Mouse (Mus musculus) liver, postnatal 0 days (tissue): ENCODE measurements around the gene Cwc25. TPM values are rescaled to one million over a fixed set of nuclear protein-coding genes. Genes with fewer than 3 reads are reported as not detected.

Source experiments
- ATAC-seq: fragments of 200-750 bp; cut with Nextera tagmentation; 2 replicates; pipeline ENCODE4 v1.8.0; 2017; ENCODE audit warnings: mild to moderate bottlenecking, moderate library complexity
- DNase-seq: peaks from one replicate; pipeline ENCODE4 v3.0.0-alpha.2; 2016
- H3K27ac ChIP-seq: fragments of 300-500 bp; sonication (generic); 2 replicates; pipeline ENCODE4 v1.5.1; 2014; ENCODE audit warnings: antibody characterized with exemption, moderate library complexity, mild to moderate bottlenecking, low read depth
- H3K27me3 ChIP-seq: fragments of 300-500 bp; sonication (generic); 2 replicates; pipeline ENCODE4 v1.6.1; 2014; ENCODE audit warnings: low read length, control low read depth, mixed read lengths; ENCODE audit not compliant: insufficient read depth
- H3K36me3 ChIP-seq: fragments of 300-500 bp; sonication (generic); replicated peaks from 2 replicates; pipeline ENCODE4 v1.6.1; 2014; ENCODE audit warnings: mild to moderate bottlenecking, control low read depth, low read length, moderate library complexity, mixed read lengths; ENCODE audit not compliant: insufficient read depth
- H3K4me1 ChIP-seq: fragments of 300-500 bp; sonication (generic); 2 replicates; pipeline ENCODE4 v1.6.1; 2014; ENCODE audit warnings: antibody characterized with exemption, mild to moderate bottlenecking, control low read depth; ENCODE audit not compliant: insufficient read depth
- H3K4me2 ChIP-seq: fragments of 300-500 bp; sonication (generic); 2 replicates; pipeline ENCODE4 v1.6.1; 2014; ENCODE audit warnings: low read depth, mild to moderate bottlenecking, low read length, moderate library complexity, mixed read lengths
- H3K4me3 ChIP-seq: fragments of 300-500 bp; sonication (generic); 2 replicates; pipeline ENCODE4 v1.5.1; 2014; ENCODE audit warnings: low read depth, low read length
- H3K9ac ChIP-seq: fragments of 300-500 bp; sonication (generic); replicated peaks from 2 replicates; pipeline ENCODE4 v1.6.1; 2014; ENCODE audit warnings: mild to moderate bottlenecking, moderate library complexity
- H3K9me3 ChIP-seq: fragments of 300-500 bp; sonication (generic); 2 replicates; pipeline ENCODE4 v1.6.1; 2016; ENCODE audit warnings: mild to moderate bottlenecking, control low read depth, low read length, mixed read lengths
- CTCF ChIP-seq: sonication (generic); IDR thresholded peaks from 2 replicates; pipeline ENCODE4 v1.5.1; 2016; ENCODE audit warnings: antibody characterized with exemption, low read depth
- EP300 ChIP-seq: IDR thresholded peaks from 2 replicates; pipeline ENCODE4 v1.6.1; 2016; ENCODE audit warnings: antibody characterized with exemption, low read depth, mild to moderate bottlenecking
- WGBS: fragments of 180-500 bp; shearing (Covaris S2); extraction: QIAGEN DNeasy Blood & Tissue Kit; methylation state at CpG from one replicate; pipeline ENCODE4 v1.1.7; 2014; ENCODE audit not compliant: insufficient replicate concordance; 5-methylcytosine and 5-hydroxymethylcytosine counted together
- polyA plus RNA-seq: library from polyadenylated mRNA; unstranded; fragments of >200 nt; fragmentation: Nextera tagmentation; extraction: Ambion mirVana; gene quantifications from 2 replicates; pipeline ENCODE4 v1.2.1, GENCODE M21; 2015

The Cwc25 gene
- polyA plus RNA-seq, 1 experiment from 2014 or later, result 5.8 TPM

DNA sequence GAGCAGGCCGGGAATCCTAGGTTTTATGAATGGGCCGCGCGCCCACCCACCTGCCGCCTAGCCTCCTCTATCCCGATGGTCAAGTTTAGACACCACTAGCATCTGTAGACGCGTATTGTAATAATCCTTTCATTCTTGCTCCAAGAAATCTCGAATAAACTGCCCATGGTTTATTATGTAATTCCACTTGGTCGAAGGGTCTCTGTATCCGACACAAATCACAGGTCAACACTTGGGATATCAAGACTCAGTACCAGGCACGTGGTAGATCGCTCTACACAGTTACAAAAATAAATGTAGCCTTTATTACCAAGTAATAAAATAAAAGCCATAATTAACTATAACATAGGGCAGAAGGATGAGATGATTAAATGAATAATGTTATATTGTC is 21.0 kb downstream of the Cwc25 start:
- H3K4me1 ChIP-seq, result peaks cover 18% of the 10 kb centered on the region
- peak overlapping the region; percentile 70 for H3K4me2 ChIP-seq
- H3K36me3 ChIP-seq, result peaks cover 31% of the 10 kb centered on the region
- H3K27ac ChIP-seq, result no peak overlapping the region
- H3K9ac ChIP-seq, result no peak overlapping the region
- no peaks in the 10 kb centered on the region for H3K9me3 ChIP-seq
- WGBS, result 10% methylated on average over 13 of the region's 13 CpGs
- DNase-seq (no peak), ATAC-seq (no peak)
- peak overlapping the region; percentile 78 for H3K4me3 ChIP-seq
- TF ChIP-seq CTCF (no peak), EP300 (no peak)
- no peaks in the 10 kb centered on the region for H3K27me3 ChIP-seq

DNA sequence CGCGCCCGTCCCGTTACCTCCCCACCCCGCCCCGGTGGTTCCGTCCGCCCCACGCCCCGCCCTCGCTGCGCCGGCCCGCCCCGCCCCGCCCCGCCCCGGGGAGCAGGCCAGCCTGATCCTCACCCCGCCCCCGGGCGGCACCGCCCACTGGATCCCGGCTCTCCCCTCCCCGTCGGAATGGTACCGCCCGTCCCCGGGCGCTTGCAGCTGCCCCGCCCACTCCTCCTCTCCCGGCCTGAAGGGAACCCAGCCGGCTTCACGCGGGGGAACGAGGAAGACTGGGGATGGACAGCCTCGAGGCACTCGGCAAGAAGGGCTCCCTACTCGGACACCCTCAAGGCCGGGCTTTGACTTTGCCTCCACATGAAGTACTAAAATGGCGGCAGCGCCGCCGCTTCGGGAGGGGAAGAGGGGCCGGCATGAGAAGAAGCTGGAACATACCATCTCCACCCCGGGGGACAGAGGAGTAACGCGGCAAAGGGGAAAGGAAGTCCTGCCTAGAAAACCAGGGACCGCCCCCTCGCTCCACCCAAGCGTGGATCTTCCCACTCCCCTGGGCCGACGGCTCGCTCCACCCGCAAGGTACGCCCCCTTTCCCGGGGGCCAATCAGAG is 21.5 kb downstream of the Cwc25 start:
- WGBS, result 1% methylated on average over 34 of the region's 57 CpGs
- H3K27ac ChIP-seq, result peak overlapping the region; percentile 92
- H3K36me3 ChIP-seq, result peaks cover 27% of the 10 kb centered on the region
- H3K27me3 ChIP-seq, result no peaks in the 10 kb centered on the region
- peak overlapping the region; percentile 78 for H3K4me3 ChIP-seq
- peak; percentile 100 for DNase-seq
- no peaks in the 10 kb centered on the region for H3K9me3 ChIP-seq
- H3K4me1 ChIP-seq, result peaks cover 18% of the 10 kb centered on the region
- peak overlapping the region; percentile 76 for H3K4me2 ChIP-seq
- ATAC-seq, result peak; percentile 94
- TF ChIP-seq EP300 (peak; percentile 69), CTCF (no peak)
- H3K9ac ChIP-seq, result peak overlapping the region; percentile 86

DNA sequence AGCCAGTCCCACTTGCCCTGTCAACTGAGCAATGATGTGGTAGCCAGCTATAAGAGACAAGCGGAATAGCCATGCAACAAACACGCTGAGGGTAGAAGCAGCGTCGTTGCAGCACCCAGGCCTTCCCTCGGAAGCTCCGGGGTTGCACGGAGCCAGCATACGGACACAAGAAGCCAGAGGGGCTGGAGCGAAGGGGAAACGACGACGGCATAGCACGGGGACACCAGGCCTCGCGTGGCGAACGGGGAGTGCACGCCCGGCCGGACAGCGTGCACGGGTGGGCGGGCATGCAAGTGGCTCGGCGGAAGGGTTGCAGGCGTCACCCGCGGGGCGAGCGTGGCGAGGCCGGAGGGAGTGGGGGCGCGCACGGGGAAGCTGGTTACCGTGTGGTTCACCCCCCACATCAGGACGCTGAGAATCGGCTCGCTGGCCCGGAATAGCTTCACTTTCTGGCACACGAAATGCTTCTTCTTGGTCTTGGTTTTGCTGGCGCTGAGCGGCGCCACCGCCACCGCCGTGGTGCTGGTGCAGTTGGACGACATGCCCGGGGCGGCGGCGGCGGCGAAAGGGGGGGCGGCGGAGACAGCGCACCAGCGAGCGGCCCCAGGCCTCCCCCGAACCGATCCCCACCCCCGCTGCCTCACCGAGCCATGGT is 22.2 kb downstream of the Cwc25 start, which contains the start of gene Pip4k2b:
Gene Pip4k2b (minus strand): TSS at position 642 of the 655 bp plus-strand sequence.
- under 1% methylated on average over 39 of the region's 63 CpGs for WGBS
- ATAC-seq, result peak; percentile 37
- peaks cover 22% of the 10 kb centered on the region for H3K36me3 ChIP-seq

DNA sequence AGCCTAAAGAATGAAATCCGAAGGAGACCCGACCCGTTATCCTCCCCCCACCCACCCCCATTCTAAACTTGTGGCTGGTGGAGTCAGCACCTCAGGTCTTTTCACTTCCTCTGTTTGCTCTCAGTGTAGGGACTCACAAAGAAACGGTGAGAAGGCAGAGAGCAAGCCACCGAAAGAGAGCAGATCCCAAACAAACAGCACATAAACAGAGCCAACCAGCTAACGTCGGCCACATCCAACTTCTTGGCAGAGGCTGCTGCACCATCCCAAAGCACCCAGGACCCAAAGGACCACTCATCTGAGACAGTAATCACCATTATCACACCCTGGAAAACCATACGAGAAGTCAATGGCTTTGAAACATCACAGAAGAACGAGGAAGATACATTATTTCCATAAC is 22.9 kb downstream of the Cwc25 start:
- Histone ChIP-seq H3K9me3 (no peaks in the 10 kb centered on the region), H3K4me2 (peak overlapping the region; percentile 76), H3K4me1 (peaks cover 18% of the 10 kb centered on the region), H3K27ac (peak overlapping the region; percentile 83), H3K9ac (peak overlapping the region; percentile 86), H3K4me3 (peak overlapping the region; percentile 78), H3K36me3 (peaks cover 17% of the 10 kb centered on the region), H3K27me3 (no peaks in the 10 kb centered on the region)
- no peak for ATAC-seq
- TF ChIP-seq CTCF (no peak), EP300 (no peak)
- 8% methylated on average over 9 of the region's 9 CpGs for WGBS
- no peak for DNase-seq

More for the DNA sequence above, 22.2 kb downstream of the Cwc25 start, which contains the start of gene Pip4k2b:
- Histone ChIP-seq H3K9ac (peak within 1 kb of the TSS; percentile 86), H3K27ac (peak within 1 kb of the TSS; percentile 92), H3K4me1 (peaks cover 18% of the 10 kb centered on the region), H3K9me3 (no peaks in the 10 kb centered on the region), H3K4me2 (peak within 1 kb of the TSS; percentile 76), H3K27me3 (no peaks in the 10 kb centered on the region), H3K4me3 (peak within 1 kb of the TSS; percentile 78)
- no peak for DNase-seq
- no peak for TF ChIP-seq CTCF
- no peak for TF ChIP-seq EP300

DNA sequence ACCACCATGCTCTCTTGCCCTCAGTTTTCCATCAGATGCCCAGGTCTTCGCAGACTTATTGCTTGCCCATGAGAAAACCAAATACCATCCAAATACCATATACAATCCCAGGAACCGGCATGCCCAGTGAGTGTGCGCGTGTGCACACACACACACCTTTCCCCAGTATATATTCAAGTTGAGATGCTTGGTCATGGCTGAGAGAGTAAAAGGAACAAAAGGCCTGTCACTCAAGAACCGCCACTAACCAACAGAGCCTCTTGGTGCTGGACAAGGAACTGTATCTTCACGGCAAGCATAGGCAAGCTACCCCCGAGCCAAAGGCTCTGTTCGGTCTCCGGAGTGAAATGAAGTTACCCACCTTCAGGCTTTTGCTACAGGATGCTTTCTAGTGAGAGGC is 23.8 kb downstream of the Cwc25 start:
- Histone ChIP-seq H3K27me3 (no peaks in the 10 kb centered on the region), H3K27ac (no peak overlapping the region), H3K4me3 (no peak overlapping the region), H3K4me1 (peaks cover 18% of the 10 kb centered on the region), H3K9ac (0 out of 2 replicates have a peak overlapping the region, but pooled peaks have one; percentile 86), H3K4me2 (peak overlapping the region; percentile 76), H3K36me3 (peaks cover 11% of the 10 kb centered on the region), H3K9me3 (no peaks in the 10 kb centered on the region)
- DNase-seq (no peak), ATAC-seq (no peak)
- TF ChIP-seq CTCF, result no peak
- no peak for TF ChIP-seq EP300
- WGBS, result 64% methylated on average over 9 of the region's 9 CpGs

DNA sequence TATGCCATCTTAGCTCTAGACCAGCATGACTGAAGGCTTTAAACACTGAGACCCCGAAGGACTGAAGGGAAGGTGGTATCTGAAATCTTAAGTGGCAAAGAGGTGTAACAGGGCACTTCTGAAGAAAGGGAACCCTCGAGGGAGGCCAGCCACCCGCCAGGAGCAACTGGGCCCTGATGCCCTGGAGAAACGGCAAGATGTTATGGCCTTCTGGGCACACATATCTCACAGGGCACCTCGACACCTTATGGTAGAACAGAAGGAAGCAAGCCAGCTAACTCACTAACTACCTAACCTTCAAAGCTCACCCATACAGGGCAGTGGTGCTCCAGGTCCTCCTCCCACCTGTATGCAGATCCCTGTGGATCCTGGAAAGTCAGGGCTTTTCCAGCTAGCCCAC is 24.2 kb downstream of the Cwc25 start:
- Histone ChIP-seq H3K9ac (no peak overlapping the region), H3K36me3 (peaks cover 8% of the 10 kb centered on the region), H3K4me2 (no peak overlapping the region), H3K27me3 (no peaks in the 10 kb centered on the region), H3K9me3 (no peaks in the 10 kb centered on the region), H3K4me1 (peaks cover 18% of the 10 kb centered on the region), H3K4me3 (no peak overlapping the region), H3K27ac (no peak overlapping the region)
- ATAC-seq (no peak), DNase-seq (no peak)
- no peak for TF ChIP-seq CTCF
- TF ChIP-seq EP300, result no peak
- 84% methylated on average over 5 of the region's 5 CpGs for WGBS
